ENCODE assay signal across 8 mouse cellular contexts in the genomic region with DNA sequence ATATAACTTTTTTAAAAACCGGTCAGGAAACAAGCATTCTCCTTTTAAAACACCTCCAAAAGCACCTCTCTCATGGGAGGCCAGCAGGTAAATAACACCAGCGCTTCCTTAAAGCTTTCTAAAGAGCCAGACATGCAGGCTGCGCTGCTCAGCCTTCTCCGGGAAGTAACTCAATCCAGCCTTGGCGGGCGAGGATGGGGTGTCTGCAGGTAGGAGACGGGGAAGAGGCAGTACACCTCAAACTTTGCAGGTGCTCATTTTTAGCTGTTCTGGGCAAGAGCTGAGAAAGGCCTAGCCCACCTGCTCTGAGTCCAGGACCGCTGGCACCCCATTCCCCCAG. TPM values are rescaled to one million over a fixed set of nuclear protein-coding genes. Genes with fewer than 3 reads are reported as not detected.
DNase-seq lines count a peak whose midpoint lies in the region; ATAC-seq and TF ChIP-seq lines count a peak whose summit lies in the region.

No protein-coding gene starts in this region.

- no peak for TF ChIP-seq CTCF in heart, adult 2 months (IDR thresholded peaks at IDR 0.05)
- TF ChIP-seq CTCF in G1E (IDR thresholded peaks at IDR 0.05; ENCODE audit: low read depth, low read length), result no peak
- no peak for TF ChIP-seq CTCF in forebrain, postnatal 0 days (IDR thresholded peaks at IDR 0.05; ENCODE audit: low read depth)

- H3K27me3 ChIP-seq in heart, adult 2 months (ENCODE audit: control insufficient read depth, insufficient read depth, low read length), result no peaks in the 10 kb centered on the region
- H3K27me3 ChIP-seq in G1E (ENCODE audit: insufficient read depth, low read length), result peaks cover 27% of the 10 kb centered on the region
- no peaks in the 10 kb centered on the region for H3K27me3 ChIP-seq in forebrain, postnatal 0 days (ENCODE audit: insufficient read depth, low read length)
- no peaks in the 10 kb centered on the region for H3K27me3 ChIP-seq in limb, embryonic 14.5 days (ENCODE audit: control insufficient read depth, insufficient read depth, low read length)
- H3K27me3 ChIP-seq in stomach, embryonic 14.5 days (ENCODE audit: control insufficient read depth, insufficient read depth, low read length), result no peaks in the 10 kb centered on the region

- no peaks in the 10 kb centered on the region for H3K36me3 ChIP-seq in heart, adult 2 months (ENCODE audit: control insufficient read depth, insufficient read depth, low read length)
- H3K36me3 ChIP-seq in G1E (replicated peaks), result no peaks in the 10 kb centered on the region
- no peaks in the 10 kb centered on the region; the same call in 1 of the 2 replicates for H3K36me3 ChIP-seq in forebrain, postnatal 0 days (ENCODE audit: insufficient read depth)
- peaks cover 9% of the 10 kb centered on the region for H3K36me3 ChIP-seq in limb, embryonic 14.5 days (ENCODE audit: control insufficient read depth, insufficient read depth, low read length)
- no peaks in the 10 kb centered on the region for H3K36me3 ChIP-seq in stomach, embryonic 14.5 days (ENCODE audit: control insufficient read depth, insufficient read depth, low read length)

- 0 out of 2 replicates have a peak, but pooled peaks cover 1% of the 10 kb centered on the region for H3K4me1 ChIP-seq in heart, adult 2 months (ENCODE audit: control insufficient read depth, insufficient read depth, low read length)
- H3K4me1 ChIP-seq in G1E (ENCODE audit: insufficient read depth, low read depth, low read length), result peaks cover 22% of the 10 kb centered on the region
- H3K4me1 ChIP-seq in forebrain, postnatal 0 days (ENCODE audit: insufficient read depth), result peaks cover 8% of the 10 kb centered on the region; the same call in 1 of the 2 replicates
- H3K4me1 ChIP-seq in limb, embryonic 14.5 days (ENCODE audit: control insufficient read depth, insufficient read depth, low read length), result peaks cover 11% of the 10 kb centered on the region
- H3K4me1 ChIP-seq in stomach, embryonic 14.5 days (ENCODE audit: control insufficient read depth, insufficient read depth, low read length), result peaks cover 6% of the 10 kb centered on the region; the same call in 1 of the 2 replicates

- TF ChIP-seq POLR2A in heart, adult 2 months (IDR thresholded peaks at IDR 0.05; ENCODE audit: insufficient read depth, low read depth, low read length), result no peak
- no peak for TF ChIP-seq POLR2A in limb, embryonic 14.5 days (IDR thresholded peaks at IDR 0.05; ENCODE audit: borderline replicate concordance, extremely low read depth, insufficient read depth, insufficient read length)

- intact Hi-C loops in heart, adult 2 months (cut with DNase I), result no loop called here

- H3K27ac ChIP-seq in heart, adult 2 months, result peak overlapping the region; percentile 68; the same call in 1 of the 2 replicates
- H3K27ac ChIP-seq in forebrain, postnatal 0 days (ENCODE audit: low read depth, low read length), result no peak overlapping the region
- no peak overlapping the region for H3K27ac ChIP-seq in limb, embryonic 14.5 days (replicated peaks; ENCODE audit: low read depth, low read length)
- H3K27ac ChIP-seq in stomach, embryonic 14.5 days (ENCODE audit: low read length), result no peak overlapping the region; the same call in 1 of the 2 replicates

- peak overlapping the region; percentile 89 for H3K4me3 ChIP-seq in heart, adult 2 months
- H3K4me3 ChIP-seq in G1E (ENCODE audit: low read depth, low read length), result peak overlapping the region; percentile 87
- H3K4me3 ChIP-seq in forebrain, postnatal 0 days (ENCODE audit: low read depth, low read length), result peak overlapping the region; percentile 85
- peak overlapping the region; percentile 81 for H3K4me3 ChIP-seq in limb, embryonic 14.5 days (replicated peaks; ENCODE audit: low read length)
- H3K4me3 ChIP-seq in stomach, embryonic 14.5 days (ENCODE audit: low read depth, low read length), result peak overlapping the region; percentile 82

- no peak for DNase-seq in heart, adult 2 months
- DNase-seq in heart, adult 8-10 months (ENCODE audit: low spot score), result no peak
- no peak for DNase-seq in G1E (ENCODE audit: low spot score)
- peak; percentile 43 for DNase-seq in forebrain, postnatal 0 days
- no peak for DNase-seq in limb, embryonic 14.5 days (ENCODE audit: low spot score)
- no peak for DNase-seq in cerebellum, adult 8-10 months
- DNase-seq in right cerebral cortex, postnatal 14 days, result no peak

- H3K4me2 ChIP-seq in forebrain, postnatal 0 days (ENCODE audit: low read depth), result peak overlapping the region; percentile 88
- H3K4me2 ChIP-seq in limb, embryonic 14.5 days (replicated peaks; ENCODE audit: low read depth, low read length, severe bottlenecking), result peak overlapping the region; percentile 96
- H3K4me2 ChIP-seq in stomach, embryonic 14.5 days (replicated peaks; ENCODE audit: low read depth, low read length), result peak overlapping the region; percentile 97

- ATAC-seq in G1E (ENCODE audit: extremely low read depth, insufficient number of reproducible peaks, low FRiP score, poor library complexity, severe bottlenecking), result no peak
- ATAC-seq in forebrain, postnatal 0 days, result peak; percentile 13; the same call in 1 of the 2 replicates
- ATAC-seq in limb, embryonic 14.5 days (ENCODE audit: low FRiP score, low read depth), result no peak
- ATAC-seq in stomach, embryonic 14.5 days (ENCODE audit: insufficient number of reproducible peaks, insufficient read depth, low FRiP score, low read depth), result no peak

- H3K9ac ChIP-seq in heart, adult 2 months (ENCODE audit: low read depth, low read length), result peak overlapping the region; percentile 89
- H3K9ac ChIP-seq in forebrain, postnatal 0 days, result peak overlapping the region; percentile 80
- peak overlapping the region; percentile 80 for H3K9ac ChIP-seq in limb, embryonic 14.5 days (ENCODE audit: low read depth, low read length, severe bottlenecking)
- H3K9ac ChIP-seq in stomach, embryonic 14.5 days (replicated peaks; ENCODE audit: low read depth, low read length), result peak overlapping the region; percentile 67

- H3K79me2 ChIP-seq in heart, adult 2 months (replicated peaks; ENCODE audit: control insufficient read depth, insufficient read depth, low read length), result no peaks in the 10 kb centered on the region; the same call in 1 of the 2 replicates

- no peak for TF ChIP-seq EP300 in heart, adult 2 months (IDR thresholded peaks at IDR 0.05; ENCODE audit: insufficient read depth, low read depth, low read length)

- peaks cover 4% of the 10 kb centered on the region for H3K9me3 ChIP-seq in G1E (replicated peaks)
- 0 out of 2 replicates have a peak, but pooled peaks cover 3% of the 10 kb centered on the region for H3K9me3 ChIP-seq in forebrain, postnatal 0 days (ENCODE audit: low read length)
- H3K9me3 ChIP-seq in limb, embryonic 14.5 days (ENCODE audit: control insufficient read depth, low read length), result no peaks in the 10 kb centered on the region
- no peaks in the 10 kb centered on the region for H3K9me3 ChIP-seq in stomach, embryonic 14.5 days (ENCODE audit: control insufficient read depth, low read depth, low read length)

- 11% methylated on average over 8 of the region's 8 CpGs for WGBS in heart, adult 2 months
- 3% methylated on average over 8 of the region's 8 CpGs for WGBS in forebrain, postnatal 0 days
- 4% methylated on average over 8 of the region's 8 CpGs for WGBS in limb, embryonic 14.5 days
- WGBS in stomach, embryonic 14.5 days, result 8% methylated on average over 8 of the region's 8 CpGs

RNA-seq across cellular contexts. Expression of a gene that starts 0.8 kb away (rescaled TPM):
- total RNA-seq in heart, adult 2 months (2021), result 10 to 100 TPM; 22.0 to 24.0 TPM
- polyA plus RNA-seq in heart, adult 2 months (2012; rRNA removed), result 10.7 and 11.5 TPM in 2 replicates
- 10 to 100 TPM; 22.5 to 27.8 (median 25.2) TPM for total RNA-seq in heart, adult 8-10 months (2022)
- total RNA-seq in G1E (2014; fragmentation: Nextera tagmentation) (11.7 and 18.2 TPM in 2 replicates), G1E (2017) (1.6 and 2.1 TPM in 2 replicates)
- polyA plus RNA-seq in G1E (2012), result 5.4 and 6.1 TPM in 2 replicates
- total RNA-seq in forebrain, postnatal 0 days (2014; rRNA removed), result 8.0 and 12.4 TPM in 2 replicates
- polyA plus RNA-seq in forebrain, postnatal 0 days (2015; fragmentation: Nextera tagmentation; extraction: Ambion mirVana), result 8.0 and 14.8 TPM in 2 replicates
- 11.6 and 12.3 TPM in 2 replicates for polyA plus RNA-seq in limb, embryonic 14.5 days (2012; rRNA removed)
- polyA plus RNA-seq in limb, embryonic 14.5 days (2014; fragmentation: Nextera tagmentation; extraction: Ambion mirVana), result 10.2 and 10.4 TPM in 2 replicates
- polyA plus RNA-seq in stomach, embryonic 14.5 days (2014; fragmentation: Nextera tagmentation; extraction: Ambion mirVana), result 17.2 TPM in 2 replicates

RNA-seq across cellular contexts. Expression of a gene that starts 55.5 kb away (rescaled TPM):
- 10 to 100 TPM; 11.1 to 18.0 TPM for total RNA-seq in heart, adult 2 months (2021)
- polyA plus RNA-seq in heart, adult 2 months (2012; rRNA removed), result 15.4 and 34.0 TPM in 2 replicates
- total RNA-seq in heart, adult 8-10 months (2022), result 10 to 100 TPM in 1 of 4 experiments, 1 to 10 TPM in 3; 4.4 to 14.8 (median 7.6) TPM
- not detected in 2 replicates for total RNA-seq in G1E (2014; fragmentation: Nextera tagmentation)
- 0.05 TPM in 1 of 2 replicates, not detected in the other for total RNA-seq in G1E (2017)
- not detected in 2 replicates for polyA plus RNA-seq in G1E (2012)
- total RNA-seq in forebrain, postnatal 0 days (2014; rRNA removed), result 11.6 and 13.1 TPM in 2 replicates
- polyA plus RNA-seq in forebrain, postnatal 0 days (2015; fragmentation: Nextera tagmentation; extraction: Ambion mirVana), result 6.5 and 7.9 TPM in 2 replicates
- 50.4 and 57.7 TPM in 2 replicates for polyA plus RNA-seq in limb, embryonic 14.5 days (2012; rRNA removed)
- 50.6 and 59.1 TPM in 2 replicates for polyA plus RNA-seq in limb, embryonic 14.5 days (2014; fragmentation: Nextera tagmentation; extraction: Ambion mirVana)
- polyA plus RNA-seq in stomach, embryonic 14.5 days (2014; fragmentation: Nextera tagmentation; extraction: Ambion mirVana), result 46.6 and 48.6 TPM in 2 replicates
